Mouse (Mus musculus) liver, embryonic 13.5 days (tissue): Measurements from ENCODE around the gene Kif5a. TPM values are rescaled to one million over a fixed set of nuclear protein-coding genes. Genes with fewer than 3 reads are reported as not detected.

Source experiments
- ATAC-seq: fragments of 200-750 bp; cut with Nextera tagmentation; 2 replicates; pipeline ENCODE4 v1.8.0; 2017; ENCODE audit warnings: low read depth, mild to moderate bottlenecking, moderate number of reproducible peaks, moderate library complexity
- DNase-seq: peaks from one replicate; pipeline ENCODE4 v3.0.0; 2022
- H3K27ac ChIP-seq: fragments of 300-500 bp; sonication (generic); 2 replicates; pipeline ENCODE4 v1.5.1; 2015; ENCODE audit warnings: moderate library complexity, mild to moderate bottlenecking, inconsistent platforms
- H3K27me3 ChIP-seq: fragments of 300-500 bp; sonication (generic); 2 replicates; pipeline ENCODE4 v1.6.1; 2015; ENCODE audit warnings: mild to moderate bottlenecking, inconsistent platforms
- H3K36me3 ChIP-seq: fragments of 300-500 bp; sonication (generic); 2 replicates; pipeline ENCODE4 v1.6.1; 2015; ENCODE audit warnings: mild to moderate bottlenecking, inconsistent platforms
- H3K4me1 ChIP-seq: fragments of 300-500 bp; sonication (generic); replicated peaks from 2 replicates; pipeline ENCODE4 v1.6.1; 2015; ENCODE audit warnings: inconsistent platforms
- H3K4me2 ChIP-seq: fragments of 300-500 bp; sonication (generic); 2 replicates; pipeline ENCODE4 v1.6.1; 2015; ENCODE audit warnings: inconsistent platforms, mild to moderate bottlenecking, moderate library complexity
- H3K4me3 ChIP-seq: fragments of 300-500 bp; sonication (generic); replicated peaks from 2 replicates; pipeline ENCODE4 v1.5.1; 2015; ENCODE audit warnings: mild to moderate bottlenecking, inconsistent platforms
- H3K9ac ChIP-seq: fragments of 300-500 bp; sonication (generic); 2 replicates; pipeline ENCODE4 v1.6.1; 2015; ENCODE audit warnings: mild to moderate bottlenecking, inconsistent platforms
- H3K9me3 ChIP-seq: fragments of 300-500 bp; sonication (generic); replicated peaks from 2 replicates; pipeline ENCODE4 v1.6.1; 2016; ENCODE audit warnings: inconsistent platforms
- WGBS: fragments of 180-500 bp; shearing (Covaris S2); methylation state at CpG from one replicate; pipeline ENCODE4 v1.1.7; 2015; ENCODE audit not compliant: insufficient replicate concordance; 5-methylcytosine and 5-hydroxymethylcytosine counted together
- polyA plus RNA-seq: library from polyadenylated mRNA; unstranded; fragments of >200 nt; fragmentation: Nextera tagmentation; extraction: Ambion mirVana; gene quantifications from 2 replicates; pipeline ENCODE4 v1.2.1, GENCODE M21; 2015

Gene Kif5a
- polyA plus RNA-seq, 1 experiment from 2014 or later = 0.14 TPM

DNA sequence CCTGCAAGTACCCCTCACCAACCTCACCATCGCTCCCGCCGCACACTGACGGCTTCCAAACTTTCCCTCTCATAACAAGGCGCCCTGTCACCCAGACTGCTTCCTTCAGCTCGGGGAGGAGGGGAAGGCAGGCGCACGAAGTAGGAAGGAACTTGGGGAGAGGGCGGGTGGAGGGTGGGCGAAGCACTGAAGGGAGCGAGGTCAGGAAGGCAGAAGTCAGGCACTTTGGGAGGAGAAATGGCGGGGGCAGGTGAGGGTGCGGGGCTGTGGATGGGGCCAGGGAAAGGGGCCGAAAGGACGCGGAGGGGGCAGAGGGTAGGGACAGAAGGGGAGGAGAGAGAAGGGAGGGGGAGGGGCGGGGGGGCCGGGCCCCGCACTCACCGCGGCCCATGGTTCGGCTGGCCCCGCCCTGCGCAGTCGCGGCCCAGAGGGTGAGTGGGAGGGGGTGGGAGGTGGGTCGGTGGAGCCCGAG lies 25.2 kb upstream of the Kif5a start:
- Histone ChIP-seq H3K4me2 (peak overlapping the region; percentile 88), H3K27me3 (no peaks in the 10 kb centered on the region), H3K27ac (peak overlapping the region; percentile 100), H3K36me3 (peaks cover 52% of the 10 kb centered on the region), H3K4me3 (peak overlapping the region; percentile 78), H3K9me3 (no peaks in the 10 kb centered on the region), H3K4me1 (peaks cover 68% of the 10 kb centered on the region), H3K9ac (peak overlapping the region; percentile 96)
- DNase-seq (no peak), ATAC-seq (peak; percentile 0; the same call in 1 of the 2 replicates)
- WGBS = under 1% methylated on average over 25 of the region's 28 CpGs

DNA sequence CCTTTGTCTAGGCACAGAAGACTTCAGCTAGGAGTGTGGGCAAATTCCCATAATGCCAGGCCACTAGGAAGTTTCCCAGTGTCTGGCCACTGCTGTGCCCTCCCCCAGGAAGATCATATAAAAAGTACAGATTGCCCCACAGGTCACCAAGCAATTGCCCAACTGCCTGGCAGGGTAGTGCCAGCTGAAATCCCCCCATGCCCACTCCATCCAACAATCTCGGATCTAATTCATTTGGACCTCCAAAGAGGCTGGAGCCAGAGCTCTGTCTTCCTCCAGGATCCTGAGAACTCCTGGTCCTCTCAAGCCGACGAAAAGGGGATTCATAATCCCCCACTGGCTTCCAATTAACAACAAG lies 24.8 kb upstream of the Kif5a start:
- H3K4me1 ChIP-seq = peaks cover 63% of the 10 kb centered on the region
- DNase-seq (no peak), ATAC-seq (no peak)
- no peaks in the 10 kb centered on the region for H3K27me3 ChIP-seq
- H3K9ac ChIP-seq = peak overlapping the region; percentile 96
- no peaks in the 10 kb centered on the region for H3K9me3 ChIP-seq
- peak overlapping the region; percentile 100 for H3K27ac ChIP-seq
- peak overlapping the region; percentile 88 for H3K4me2 ChIP-seq
- WGBS = 1% methylated on average over 3 of the region's 3 CpGs
- peaks cover 52% of the 10 kb centered on the region for H3K36me3 ChIP-seq
- peak overlapping the region; percentile 78 for H3K4me3 ChIP-seq

GRCm38 (mm10) chr10:127287271-127287935 lies 24.3 kb upstream of the Kif5a start:
- no peaks in the 10 kb centered on the region for H3K9me3 ChIP-seq
- peaks cover 52% of the 10 kb centered on the region for H3K36me3 ChIP-seq
- peak overlapping the region; percentile 78 for H3K4me3 ChIP-seq
- H3K4me2 ChIP-seq = peak overlapping the region; percentile 88
- ATAC-seq (no peak), DNase-seq (no peak)
- 69% methylated on average over 15 of the region's 15 CpGs for WGBS
- no peaks in the 10 kb centered on the region for H3K27me3 ChIP-seq
- peak overlapping the region; percentile 100 for H3K27ac ChIP-seq
- peaks cover 63% of the 10 kb centered on the region for H3K4me1 ChIP-seq
- H3K9ac ChIP-seq = peak overlapping the region; percentile 96

DNA sequence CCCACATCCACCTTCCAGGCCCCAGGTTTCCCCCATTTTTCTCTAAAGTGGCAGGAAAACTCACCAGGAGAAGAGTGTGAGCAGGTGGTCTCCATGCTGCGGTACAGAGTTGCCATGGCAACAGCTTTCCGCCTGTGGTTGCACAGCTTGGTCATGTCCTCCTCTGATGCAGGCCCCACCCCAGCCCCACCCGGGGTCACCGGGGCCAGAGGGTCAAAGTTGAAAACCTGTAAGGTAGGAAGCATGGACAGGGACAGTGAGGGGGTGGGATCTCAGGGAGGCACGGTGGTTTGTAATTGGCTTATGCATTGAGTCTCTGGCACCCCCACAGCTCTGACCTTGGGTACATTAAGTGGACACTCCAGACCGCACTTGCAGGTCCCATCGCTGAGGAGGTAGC lies 23.6 kb upstream of the Kif5a start:
- no peak for DNase-seq
- H3K27ac ChIP-seq = peak overlapping the region; percentile 100
- no peak for ATAC-seq
- no peaks in the 10 kb centered on the region for H3K27me3 ChIP-seq
- H3K4me1 ChIP-seq = peaks cover 56% of the 10 kb centered on the region
- H3K4me3 ChIP-seq = peak overlapping the region; percentile 78
- no peaks in the 10 kb centered on the region for H3K9me3 ChIP-seq
- WGBS = 68% methylated on average over 7 of the region's 7 CpGs
- H3K36me3 ChIP-seq = peaks cover 58% of the 10 kb centered on the region
- peak overlapping the region; percentile 88 for H3K4me2 ChIP-seq
- H3K9ac ChIP-seq = peak overlapping the region; percentile 96; the same call in 1 of the 2 replicates

DNA sequence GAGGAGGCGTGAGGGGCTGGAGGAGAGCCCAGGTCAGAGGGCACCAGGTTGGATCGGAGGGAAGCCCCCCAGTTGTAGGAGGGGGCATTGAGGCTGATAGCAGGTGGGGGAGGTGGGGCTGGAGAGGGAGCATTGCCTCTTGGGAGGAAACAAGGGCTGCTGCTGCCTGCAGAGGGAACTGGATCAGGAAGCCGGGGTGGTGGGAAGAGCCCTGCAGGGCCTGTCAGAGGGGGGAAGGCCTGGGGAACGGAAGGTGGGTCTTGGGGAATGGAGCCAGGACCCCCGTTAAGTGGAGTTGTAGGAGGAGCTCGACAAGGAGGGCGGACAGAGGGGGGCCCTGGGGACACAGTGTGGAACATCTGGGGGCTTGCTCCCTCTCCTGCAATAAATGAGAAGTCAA lies 23.0 kb upstream of the Kif5a start:
- ATAC-seq (no peak), DNase-seq (no peak)
- Histone ChIP-seq H3K4me3 (peak overlapping the region; percentile 78; the same call in 1 of the 2 replicates), H3K36me3 (peaks cover 63% of the 10 kb centered on the region), H3K4me2 (peak overlapping the region; percentile 88), H3K27ac (no peak overlapping the region), H3K9ac (0 out of 2 replicates have a peak overlapping the region, but pooled peaks have one; percentile 96), H3K4me1 (peaks cover 53% of the 10 kb centered on the region), H3K9me3 (no peaks in the 10 kb centered on the region), H3K27me3 (no peaks in the 10 kb centered on the region)
- 80% methylated on average over 7 of the region's 7 CpGs for WGBS

GRCm38 (mm10) chr10:127285644-127286043 lies 22.5 kb upstream of the Kif5a start:
- Histone ChIP-seq H3K27ac (no peak overlapping the region), H3K4me2 (no peak overlapping the region), H3K4me1 (peaks cover 53% of the 10 kb centered on the region), H3K9me3 (no peaks in the 10 kb centered on the region), H3K4me3 (no peak overlapping the region), H3K9ac (peak overlapping the region; percentile 26; the same call in 1 of the 2 replicates), H3K27me3 (no peaks in the 10 kb centered on the region), H3K36me3 (peaks cover 69% of the 10 kb centered on the region)
- ATAC-seq = no peak
- WGBS = 82% methylated on average over 13 of the region's 13 CpGs
- no peak for DNase-seq

GRCm38 (mm10) chr10:127284724-127285500 lies 21.8 kb upstream of the Kif5a start:
- peak overlapping the region; percentile 26; the same call in 1 of the 2 replicates for H3K9ac ChIP-seq
- H3K9me3 ChIP-seq = no peaks in the 10 kb centered on the region
- H3K36me3 ChIP-seq = peaks cover 76% of the 10 kb centered on the region
- H3K4me2 ChIP-seq = no peak overlapping the region
- H3K27ac ChIP-seq = no peak overlapping the region
- H3K4me3 ChIP-seq = no peak overlapping the region
- 84% methylated on average over 11 of the region's 11 CpGs for WGBS
- no peak for DNase-seq
- no peak for ATAC-seq
- peaks cover 50% of the 10 kb centered on the region for H3K4me1 ChIP-seq
- H3K27me3 ChIP-seq = no peaks in the 10 kb centered on the region

- 95% methylated on average over 7 of the region's 7 CpGs for WGBS
- no peak for ATAC-seq
- H3K36me3 ChIP-seq = peaks cover 84% of the 10 kb centered on the region
These were observed 21.0 kb upstream of the Kif5a start for GRCm38 (mm10) chr10:127284105-127284622.

DNA sequence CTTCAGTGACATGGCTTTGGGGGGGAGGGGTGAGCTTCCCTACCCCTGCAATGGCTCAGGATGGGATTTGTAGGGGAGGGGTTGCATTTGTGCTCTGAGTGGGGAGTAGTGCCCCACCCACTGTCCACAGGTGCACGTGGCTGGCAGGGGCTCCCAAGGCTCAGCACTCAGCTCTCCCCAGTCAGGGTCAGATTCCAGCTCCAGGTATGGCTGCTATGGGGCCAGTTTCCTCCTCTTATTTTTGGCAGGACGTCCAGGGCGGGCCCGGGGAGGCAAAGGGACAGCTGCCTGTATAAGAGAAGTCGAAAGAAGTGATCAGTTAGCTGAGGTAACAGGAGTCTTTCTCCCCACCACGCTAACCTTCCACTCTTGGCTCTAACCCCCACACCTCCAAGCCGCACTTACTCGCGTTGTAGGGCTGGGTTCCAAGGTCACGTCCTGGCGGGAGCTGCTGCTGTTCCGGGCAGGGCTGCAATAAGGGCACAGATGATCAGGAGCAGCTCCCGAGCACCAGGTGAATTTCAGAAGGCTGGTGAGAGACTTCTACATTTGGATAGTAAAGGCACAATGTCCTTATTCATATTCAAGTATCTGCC lies 19.6 kb upstream of the Kif5a start:
- Histone ChIP-seq H3K27me3 (no peaks in the 10 kb centered on the region), H3K4me2 (no peak overlapping the region), H3K4me1 (peaks cover 37% of the 10 kb centered on the region), H3K36me3 (peaks cover 98% of the 10 kb centered on the region), H3K9me3 (no peaks in the 10 kb centered on the region), H3K9ac (peak overlapping the region; percentile 3; the same call in 1 of the 2 replicates), H3K4me3 (no peak overlapping the region), H3K27ac (no peak overlapping the region)
- 84% methylated on average over 13 of the region's 13 CpGs for WGBS
- ATAC-seq (no peak), DNase-seq (no peak)

More at GRCm38 (mm10) chr10:127284105-127284622, 21.0 kb upstream of the Kif5a start:
- Histone ChIP-seq H3K9ac (peak overlapping the region; percentile 9; the same call in 1 of the 2 replicates), H3K27ac (peak overlapping the region; percentile 9; the same call in 1 of the 2 replicates), H3K9me3 (no peaks in the 10 kb centered on the region), H3K4me2 (no peak overlapping the region), H3K4me3 (no peak overlapping the region), H3K27me3 (no peaks in the 10 kb centered on the region), H3K4me1 (peaks cover 43% of the 10 kb centered on the region)
- no peak for DNase-seq

- DNase-seq (no peak), ATAC-seq (no peak)
- Histone ChIP-seq H3K4me3 (no peak overlapping the region), H3K4me1 (peaks cover 23% of the 10 kb centered on the region), H3K9ac (no peak overlapping the region), H3K9me3 (no peaks in the 10 kb centered on the region), H3K36me3 (peaks cover 100% of the 10 kb centered on the region), H3K4me2 (no peak overlapping the region), H3K27ac (no peak overlapping the region), H3K27me3 (no peaks in the 10 kb centered on the region)
- WGBS = 81% methylated on average over 8 of the region's 8 CpGs
These were observed 18.2 kb upstream of the Kif5a start for GRCm38 (mm10) chr10:127281316-127281715.

DNA sequence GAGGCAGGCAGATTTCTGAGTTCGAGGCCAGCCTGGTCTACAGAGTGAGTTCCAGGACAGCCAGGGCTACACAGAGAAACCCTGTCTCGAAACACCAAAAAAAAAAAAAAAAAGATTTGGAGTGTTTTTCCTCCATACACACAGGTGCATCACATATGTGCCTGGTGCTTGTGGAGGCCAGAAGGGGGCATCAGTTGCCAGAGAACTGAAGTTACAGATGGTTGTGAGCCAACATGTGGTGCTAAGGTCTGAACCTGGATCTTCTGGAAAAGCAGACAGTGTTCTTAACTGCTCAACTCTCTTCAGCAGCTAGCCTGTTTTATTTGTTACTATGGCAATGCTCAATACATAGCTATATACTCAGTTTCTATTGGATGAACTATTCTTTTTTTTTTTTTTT lies 16.6 kb upstream of the Kif5a start:
- Histone ChIP-seq H3K9ac (no peak overlapping the region), H3K27ac (no peak overlapping the region), H3K9me3 (no peaks in the 10 kb centered on the region), H3K4me2 (no peak overlapping the region), H3K36me3 (peaks cover 99% of the 10 kb centered on the region), H3K4me1 (peaks cover 7% of the 10 kb centered on the region), H3K27me3 (no peaks in the 10 kb centered on the region), H3K4me3 (no peak overlapping the region)
- no peak for ATAC-seq
- WGBS = 95% methylated on average over 2 of the region's 2 CpGs
- no peak for DNase-seq
